ENCODE assay signal across 24 mouse cellular contexts in the genomic region with DNA sequence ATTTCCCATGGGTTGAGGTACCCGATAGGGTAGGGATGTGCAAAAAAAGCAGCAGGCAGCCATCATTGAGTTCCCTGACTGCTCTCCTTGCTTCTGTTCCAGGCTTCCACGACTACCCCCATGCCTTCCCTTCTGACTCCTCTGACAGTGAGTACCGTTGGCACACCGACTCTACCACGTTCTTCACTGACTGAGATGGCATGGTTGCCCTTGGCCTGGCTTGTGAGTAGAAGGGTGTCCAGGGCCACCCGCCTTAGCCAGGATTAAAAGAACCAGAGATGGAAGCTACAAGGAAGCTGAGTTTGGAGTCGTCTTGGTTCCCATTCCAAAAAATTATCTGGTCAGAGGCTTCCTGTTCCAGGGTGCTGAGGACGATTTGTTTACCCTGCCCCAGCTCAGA. TPM values are rescaled to one million over a fixed set of nuclear protein-coding genes. Genes with fewer than 3 reads are reported as not detected.
DNase-seq lines count a peak whose midpoint lies in the region; ATAC-seq lines count a peak whose summit lies in the region.
"Had no signal": no experiment of that assay in that cellular context is flagged by ENCODE, and none has a peak within 500 bp of the region (broad histone marks: within the 10 kb centered on the region; RNA-seq: fewer than 3 reads in every experiment).

No protein-coding gene starts in this region.

- peaks cover 57% of the 10 kb centered on the region for H3K4me1 ChIP-seq in megakaryocyte, embryonic 14.5 days

- peak overlapping the region; percentile 31 for H3K4me3 ChIP-seq in megakaryocyte, embryonic 14.5 days (replicated peaks)
- H3K4me3 ChIP-seq: embryonic facial prominence, embryonic 13.5 days; embryonic facial prominence, embryonic 15.5 days; erythroblast, embryonic 14.5 days; forebrain, embryonic 10.5 days; forebrain, embryonic 12.5 days had no signal

- no peaks in the 10 kb centered on the region for H3K36me3 ChIP-seq in megakaryocyte, embryonic 14.5 days (replicated peaks; ENCODE audit: low read length)
- H3K36me3 ChIP-seq: embryonic facial prominence, embryonic 13.5 days; embryonic facial prominence, embryonic 15.5 days; forebrain, embryonic 10.5 days; forebrain, embryonic 12.5 days had no signal

- ATAC-seq in megakaryocyte, adult 5-6 weeks (ENCODE audit: poor library complexity, severe bottlenecking) = no peak
- ATAC-seq: CD4-positive, CD25-positive, alpha-beta regulatory T cell, adult 4 months; forebrain, embryonic 14.5 days; forebrain, embryonic 16.5 days had no signal

- H3K27me3 ChIP-seq in megakaryocyte, embryonic 14.5 days (replicated peaks) = peaks cover 10% of the 10 kb centered on the region
- H3K27me3 ChIP-seq: CH12.LX; embryonic facial prominence, embryonic 13.5 days; embryonic facial prominence, embryonic 15.5 days; forebrain, embryonic 12.5 days had no signal

- DNase-seq in adrenal gland, adult (ENCODE audit: inconsistent age in 2 of 2, low spot score in 1 of 2) = peak; percentile 49 to 87
- DNase-seq in adrenal gland, adult 8-10 months = no peak
- DNase-seq in adrenal gland, postnatal 14 days = peak; percentile 44
- DNase-seq in adrenal gland, postnatal 10 days = no peak
- DNase-seq: B cell, adult 2 months; cerebellum, adult 11 months; cerebellum, adult 18-20 months; cerebellum, adult 8-10 months; cerebellum, adult 9-11 months; cerebellum, postnatal 14 days; cerebellum, postnatal 36 days; embryo, embryonic 11 days had no signal

- H3K9me3 ChIP-seq in megakaryocyte, embryonic 14.5 days = no peaks in the 10 kb centered on the region
- H3K9me3 ChIP-seq: embryonic facial prominence, embryonic 13.5 days; embryonic facial prominence, embryonic 15.5 days; forebrain, embryonic 10.5 days; forebrain, embryonic 12.5 days had no signal

RNA-seq across cellular contexts. Expression of a gene that starts 15.5 kb away (rescaled TPM):
- total RNA-seq in adrenal gland, adult 8-10 months (2022) = 1,000 to 10,000 TPM in 3 of 4 experiments, 100 to 1,000 TPM in 1; 965 to 1,225 (median 1,109) TPM
- total RNA-seq in adrenal gland, postnatal 14 days (2021) = 337 and 408 TPM in 2 replicates
- 100 to 1,000 TPM; 226 to 239 TPM for total RNA-seq in adrenal gland, postnatal 10 days (2021)
- 6.4 and 14.5 TPM in 2 replicates for polyA plus RNA-seq in megakaryocyte, embryonic 14.5 days (2012; ENCODE audit: insufficient read depth, low replicate concordance)
- total RNA-seq in megakaryocyte, adult 5-6 weeks (2015) = 30.0 and 33.3 TPM in 2 replicates
- 26.9 and 28.9 TPM in 2 replicates for total RNA-seq in megakaryocyte, adult 5-6 weeks (2017)

RNA-seq across cellular contexts. Expression of a gene that starts 55.0 kb away (rescaled TPM):
- total RNA-seq in adrenal gland, adult 8-10 months (2022) = 1 to 10 TPM; 4.5 to 7.6 (median 6.6) TPM
- total RNA-seq in adrenal gland, postnatal 14 days (2021) = 2.2 and 2.9 TPM in 2 replicates
- 1 to 10 TPM; 1.6 to 1.7 TPM for total RNA-seq in adrenal gland, postnatal 10 days (2021)
- polyA plus RNA-seq in megakaryocyte, embryonic 14.5 days (2012; ENCODE audit: insufficient read depth, low replicate concordance) = not detected in 2 replicates
- 0.40 TPM in 1 of 2 replicates, not detected in the other for total RNA-seq in megakaryocyte, adult 5-6 weeks (2015)
- total RNA-seq in megakaryocyte, adult 5-6 weeks (2017) = 0.12 TPM in 1 of 2 replicates, not detected in the other
- total RNA-seq: CH12.LX had no signal
- polyA plus RNA-seq: embryonic facial prominence, embryonic 11.5 days; erythroblast, embryonic 14.5 days had no signal

Comparison
In these comparisons a context has a peak if more than half of its experiments do, and no peak if none do; other contexts are left out.
1. DNase-seq: peak in adrenal gland, adult (2 of 2) and adrenal gland, postnatal 14 days (single experiment); none in adrenal gland, adult 8-10 months (single experiment) and adrenal gland, postnatal 10 days (single experiment).